Mouse (Mus musculus) G1E (cell line): ENCODE results near the gene Inava. TPM values are rescaled to one million over a fixed set of nuclear protein-coding genes. Genes with fewer than 3 reads are reported as not detected.
A peak's percentile ranks its signal among the peaks of the same experiment; 100 is the strongest.

Source experiments
- ATAC-seq: 2 replicates; pipeline ENCODE4 v1.8.0; 2016; ENCODE audit warnings: mild to moderate bottlenecking; ENCODE audit not compliant: insufficient number of reproducible peaks, poor library complexity, low FRiP score, severe bottlenecking; ENCODE audit errors: extremely low read depth
- DNase-seq: peaks from one replicate; pipeline ENCODE4 v3.0.0; 2012; ENCODE audit warnings: low spot score
- H3K27me3 ChIP-seq: 2 replicates; pipeline ENCODE4 v1.6.1; 2012; ENCODE audit warnings: mild to moderate bottlenecking, low read length, inconsistent platforms; ENCODE audit not compliant: insufficient read depth
- H3K36me3 ChIP-seq: replicated peaks from 2 replicates; pipeline ENCODE3; 2012; ENCODE audit warnings: mild to moderate bottlenecking, inconsistent platforms
- H3K4me1 ChIP-seq: 2 replicates; pipeline ENCODE4 v1.6.1; 2012; ENCODE audit warnings: low read depth, low read length, inconsistent platforms, mixed read lengths; ENCODE audit not compliant: insufficient read depth
- H3K4me3 ChIP-seq: 2 replicates; pipeline ENCODE4 v1.5.1; 2012; ENCODE audit warnings: low read depth, mild to moderate bottlenecking, inconsistent platforms, low read length, moderate library complexity, mixed read lengths
- H3K9me3 ChIP-seq: replicated peaks from 2 replicates; pipeline ENCODE4 v1.6.1; 2012; ENCODE audit warnings: inconsistent platforms
- CTCF ChIP-seq: IDR thresholded peaks from 2 replicates; pipeline ENCODE4 v1.5.1; 2012; ENCODE audit warnings: low read depth, low read length, inconsistent platforms, mixed read lengths
- GATA1 ChIP-seq: IDR thresholded peaks from 2 replicates; pipeline ENCODE4 v1.6.1; 2012; ENCODE audit warnings: borderline replicate concordance, low read length, inconsistent platforms, mixed read lengths
- GATA2 ChIP-seq: IDR thresholded peaks from 2 replicates; pipeline ENCODE4 v1.6.1; 2012; ENCODE audit warnings: low read depth, low read length, inconsistent platforms, borderline replicate concordance
- POLR2AphosphoS5 ChIP-seq: IDR thresholded peaks from 2 replicates; pipeline ENCODE4 v1.6.1; 2012; ENCODE audit warnings: low read depth, low read length, inconsistent platforms; ENCODE audit not compliant: insufficient replicate concordance
- TAL1 ChIP-seq: conservative IDR thresholded peaks from 2 replicates; pipeline ENCODE4 v1.6.1; 2012; ENCODE audit warnings: low read depth, low read length, inconsistent platforms, mixed read lengths
- polyA plus RNA-seq: library from polyadenylated mRNA; stranded (reverse); fragments of >175 nt; gene quantifications from 2 replicates; pipeline ENCODE4 v1.2.3, GENCODE M21; 2012
- total RNA-seq, 2 experiments: library from RNA; stranded (forward) in 1 of 2; stranded (reverse) in 1 of 2; fragments of 200-1000 nt in 1 of 2; fragments of >200 nt in 1 of 2; fragmentation: Nextera tagmentation in 1 of 2; gene quantifications; 2 replicates each; pipeline ENCODE4 v1.2.3; 2014 to 2017

Gene Inava
- total and polyA plus RNA-seq, 3 experiments, result 0.11 to 0.13 TPM; not detected in 1

DNA sequence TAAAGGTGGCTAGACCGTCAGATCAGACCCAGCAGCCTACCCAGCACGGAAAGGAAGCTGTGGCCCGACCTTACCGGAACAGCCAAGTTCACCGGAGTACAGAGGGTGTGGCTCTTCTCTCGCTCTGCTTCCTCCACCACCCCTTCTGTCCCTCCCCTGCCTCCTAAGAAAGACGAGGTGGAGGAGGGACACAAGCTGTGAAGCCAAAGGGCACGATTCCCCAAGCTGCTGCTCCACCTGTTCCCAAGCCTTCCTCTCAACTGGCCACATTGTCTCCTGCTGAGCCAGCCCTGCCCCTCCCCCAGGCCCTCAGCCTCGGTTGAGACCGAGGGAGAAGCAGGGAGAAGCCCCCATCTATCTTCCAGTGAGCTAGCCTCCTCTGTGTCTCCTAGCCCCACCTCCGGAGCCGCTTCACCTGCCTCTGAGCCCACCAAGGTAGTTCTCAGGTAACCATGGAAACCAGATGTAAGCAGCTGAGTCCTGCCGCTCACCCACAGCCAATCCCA, 59.9 kb downstream of the Inava start:
- no peaks in the 10 kb centered on the region for H3K27me3 ChIP-seq
- peak overlapping the region; percentile 69 for H3K4me3 ChIP-seq
- peaks cover 58% of the 10 kb centered on the region for H3K4me1 ChIP-seq
- no peak for TF ChIP-seq TAL1
- no peak for TF ChIP-seq CTCF
- TF ChIP-seq GATA2, result no peak
- no peak for TF ChIP-seq POLR2AphosphoS5
- no peak for TF ChIP-seq GATA1
- no peaks in the 10 kb centered on the region for H3K9me3 ChIP-seq
- peaks cover 91% of the 10 kb centered on the region for H3K36me3 ChIP-seq
- DNase-seq (peak; percentile 85), ATAC-seq (peak; percentile 69)

DNA sequence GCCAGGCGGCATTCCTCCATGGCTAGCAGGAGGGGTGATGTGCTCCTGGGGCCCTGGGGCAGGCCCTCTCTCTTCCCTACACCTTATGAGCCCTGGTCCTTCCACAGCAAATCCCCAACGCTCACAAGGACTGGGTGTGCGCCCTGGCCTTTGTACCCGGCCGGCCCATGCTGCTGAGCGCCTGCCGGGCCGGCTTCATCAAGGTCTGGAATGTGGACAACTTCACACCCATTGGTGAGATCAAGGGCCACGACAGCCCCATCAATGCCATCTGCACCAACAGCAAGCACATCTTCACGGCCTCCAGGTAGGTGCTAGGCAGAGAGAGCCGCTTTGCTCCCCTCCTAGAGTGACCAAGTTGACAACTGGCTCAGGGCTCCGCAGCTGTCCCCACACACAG, 61.4 kb downstream of the Inava start:
- Histone ChIP-seq H3K27me3 (no peaks in the 10 kb centered on the region), H3K9me3 (no peaks in the 10 kb centered on the region), H3K36me3 (peaks cover 98% of the 10 kb centered on the region), H3K4me3 (no peak overlapping the region), H3K4me1 (peaks cover 44% of the 10 kb centered on the region)
- no peak for TF ChIP-seq POLR2AphosphoS5
- no peak for TF ChIP-seq GATA2
- no peak for TF ChIP-seq GATA1
- TF ChIP-seq TAL1, result no peak
- TF ChIP-seq CTCF, result no peak
- ATAC-seq, result no peak
- no peak for DNase-seq

- peak; percentile 78 for DNase-seq
Measured at GRCm38 (mm10) chr1:136170109-136170508, 64.0 kb downstream of the Inava start.

DNA sequence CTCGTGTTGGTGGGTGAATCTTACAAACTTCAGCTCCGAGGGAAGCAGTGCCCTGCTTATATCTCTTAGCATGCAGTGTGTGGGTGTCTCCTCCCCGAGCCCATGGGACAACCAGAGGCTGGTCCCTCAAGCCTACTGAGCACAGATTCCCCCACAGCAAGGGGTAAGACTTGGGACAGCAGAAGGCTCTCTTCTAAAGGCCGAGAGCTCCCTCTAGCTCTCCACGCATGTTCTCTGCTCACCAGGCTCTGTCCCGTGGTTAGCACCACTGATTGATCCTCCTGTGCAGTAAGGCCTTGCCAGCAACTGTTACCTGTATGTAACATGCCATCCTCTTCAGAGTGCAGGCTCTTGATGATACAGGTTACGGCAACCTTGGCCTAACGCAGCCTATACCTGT, 66.4 kb downstream of the Inava start:
- no peak for DNase-seq
- H3K36me3 ChIP-seq, result peaks cover 98% of the 10 kb centered on the region

More at GRCm38 (mm10) chr1:136170109-136170508, 64.0 kb downstream of the Inava start:
- no peak overlapping the region for H3K4me3 ChIP-seq
- H3K9me3 ChIP-seq, result no peaks in the 10 kb centered on the region
- TF ChIP-seq TAL1 (no peak), CTCF (peak; percentile 89)
- peaks cover 35% of the 10 kb centered on the region for H3K4me1 ChIP-seq
- peaks cover 97% of the 10 kb centered on the region for H3K36me3 ChIP-seq
- ATAC-seq, result peak; percentile 61; the same call in 1 of the 2 replicates
- H3K27me3 ChIP-seq, result no peaks in the 10 kb centered on the region

DNA sequence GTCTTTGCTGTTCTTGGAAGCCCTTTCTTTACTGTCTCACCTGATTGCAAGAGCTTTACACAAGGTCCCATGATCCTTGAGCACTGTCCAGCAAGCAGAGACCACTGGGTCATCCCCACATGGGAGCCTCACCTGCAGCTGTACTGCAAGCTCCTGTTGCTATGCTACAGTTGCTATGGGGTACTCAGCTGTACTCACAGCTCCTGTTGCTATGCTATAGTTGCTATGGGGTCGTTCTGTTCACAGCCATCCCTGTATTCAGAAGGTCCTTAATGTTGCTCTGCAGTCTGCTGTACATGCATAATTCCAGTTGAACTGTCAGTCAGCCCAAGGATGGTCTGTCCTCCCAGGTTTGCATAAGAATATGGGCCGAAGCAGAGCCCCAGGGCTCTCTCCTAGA, 68.6 kb downstream of the Inava start:
- DNase-seq, result no peak
- no peak for TF ChIP-seq GATA2
- no peak for TF ChIP-seq GATA1
- no peak for TF ChIP-seq TAL1
- no peak for TF ChIP-seq POLR2AphosphoS5
- no peak for TF ChIP-seq CTCF
- ATAC-seq, result no peak
- peaks cover 98% of the 10 kb centered on the region for H3K36me3 ChIP-seq
- peaks cover 12% of the 10 kb centered on the region for H3K4me1 ChIP-seq
- no peak overlapping the region for H3K4me3 ChIP-seq
- no peaks in the 10 kb centered on the region for H3K9me3 ChIP-seq
- no peaks in the 10 kb centered on the region for H3K27me3 ChIP-seq

More for the DNA sequence above, 66.4 kb downstream of the Inava start:
- Histone ChIP-seq H3K4me3 (no peak overlapping the region), H3K27me3 (no peaks in the 10 kb centered on the region), H3K4me1 (peaks cover 12% of the 10 kb centered on the region), H3K9me3 (no peaks in the 10 kb centered on the region)
- no peak for ATAC-seq
- TF ChIP-seq GATA2, result no peak
- TF ChIP-seq CTCF, result no peak
- no peak for TF ChIP-seq POLR2AphosphoS5
- no peak for TF ChIP-seq GATA1
- TF ChIP-seq TAL1, result no peak

Other genes starting within 250 kb of the Inava start
- gene Igfn1, start 227.9 kb downstream of the Inava start, total RNA-seq (2014; fragmentation: Nextera tagmentation), result not detected in 2 replicates
- gene Igfn1, start 227.9 kb downstream of the Inava start, total RNA-seq (2017), result 0.06 and 0.11 TPM in 2 replicates
- gene Igfn1, start 227.9 kb downstream of the Inava start, polyA plus RNA-seq, result 0.02 TPM in 1 of 2 replicates, not detected in the other
- gene Tmem9, start 226.1 kb downstream of the Inava start, total RNA-seq (2014; fragmentation: Nextera tagmentation), result 52.9 and 78.3 TPM in 2 replicates
- gene Tmem9, start 226.1 kb downstream of the Inava start, total RNA-seq (2017), result 63.5 and 71.3 TPM in 2 replicates
- 74.9 and 78.0 TPM in 2 replicates for gene Tmem9, start 226.1 kb downstream of the Inava start, polyA plus RNA-seq
- not detected in 2 replicates for gene Ascl5, start 183.5 kb downstream of the Inava start, total RNA-seq (2014; fragmentation: Nextera tagmentation)
- gene Ascl5, start 183.5 kb downstream of the Inava start, total RNA-seq (2017), result not detected in 2 replicates
- gene Ascl5, start 183.5 kb downstream of the Inava start, polyA plus RNA-seq, result 0.25 TPM in 1 of 2 replicates, not detected in the other
- gene Cacna1s, start 181.5 kb downstream of the Inava start, total RNA-seq (2014; fragmentation: Nextera tagmentation), result not detected in 2 replicates
- gene Cacna1s, start 181.5 kb downstream of the Inava start, total RNA-seq (2017), result under 0.01 and 0.11 TPM in 2 replicates
- not detected in 2 replicates for gene Cacna1s, start 181.5 kb downstream of the Inava start, polyA plus RNA-seq
- gene Kif21b, start 102.9 kb downstream of the Inava start, total RNA-seq (2014; fragmentation: Nextera tagmentation), result 46.2 and 51.9 TPM in 2 replicates
- 11.3 and 13.2 TPM in 2 replicates for gene Kif21b, start 102.9 kb downstream of the Inava start, total RNA-seq (2017)
- 32.5 and 36.7 TPM in 2 replicates for gene Kif21b, start 102.9 kb downstream of the Inava start, polyA plus RNA-seq
- gene Mroh3, start 21.4 kb downstream of the Inava start, total RNA-seq (2014; fragmentation: Nextera tagmentation), result not detected in 2 replicates
- gene Mroh3, start 21.4 kb downstream of the Inava start, total RNA-seq (2017), result 0.27 TPM in 1 of 2 replicates, not detected in the other
- gene Mroh3, start 21.4 kb downstream of the Inava start, polyA plus RNA-seq, result not detected in 2 replicates
- gene Gpr25, start 26.6 kb upstream of the Inava start, total RNA-seq (2014; fragmentation: Nextera tagmentation), result not detected in 2 replicates
- not detected in 2 replicates for gene Gpr25, start 26.6 kb upstream of the Inava start, total RNA-seq (2017)
- not detected in 2 replicates for gene Gpr25, start 26.6 kb upstream of the Inava start, polyA plus RNA-seq
- gene Camsap2, start 111.8 kb upstream of the Inava start, total RNA-seq (2014; fragmentation: Nextera tagmentation), result 44.8 and 46.9 TPM in 2 replicates
- 35.9 and 40.5 TPM in 2 replicates for gene Camsap2, start 111.8 kb upstream of the Inava start, total RNA-seq (2017)
- 8.8 and 10.1 TPM in 2 replicates for gene Camsap2, start 111.8 kb upstream of the Inava start, polyA plus RNA-seq
- 26.7 and 26.8 TPM in 2 replicates for gene Ddx59, start 181.0 kb upstream of the Inava start, total RNA-seq (2014; fragmentation: Nextera tagmentation)
- 23.9 and 24.3 TPM in 2 replicates for gene Ddx59, start 181.0 kb upstream of the Inava start, total RNA-seq (2017)
- gene Ddx59, start 181.0 kb upstream of the Inava start, polyA plus RNA-seq, result 1.3 and 2.7 TPM in 2 replicates
- gene Kif14, start 232.1 kb upstream of the Inava start, total RNA-seq (2014; fragmentation: Nextera tagmentation), result 53.3 and 56.7 TPM in 2 replicates
- gene Kif14, start 232.1 kb upstream of the Inava start, total RNA-seq (2017), result 29.5 and 33.9 TPM in 2 replicates
- 1.4 and 1.9 TPM in 2 replicates for gene Kif14, start 232.1 kb upstream of the Inava start, polyA plus RNA-seq